ENCODE assay signal across 10 mouse cellular contexts in the genomic region with DNA sequence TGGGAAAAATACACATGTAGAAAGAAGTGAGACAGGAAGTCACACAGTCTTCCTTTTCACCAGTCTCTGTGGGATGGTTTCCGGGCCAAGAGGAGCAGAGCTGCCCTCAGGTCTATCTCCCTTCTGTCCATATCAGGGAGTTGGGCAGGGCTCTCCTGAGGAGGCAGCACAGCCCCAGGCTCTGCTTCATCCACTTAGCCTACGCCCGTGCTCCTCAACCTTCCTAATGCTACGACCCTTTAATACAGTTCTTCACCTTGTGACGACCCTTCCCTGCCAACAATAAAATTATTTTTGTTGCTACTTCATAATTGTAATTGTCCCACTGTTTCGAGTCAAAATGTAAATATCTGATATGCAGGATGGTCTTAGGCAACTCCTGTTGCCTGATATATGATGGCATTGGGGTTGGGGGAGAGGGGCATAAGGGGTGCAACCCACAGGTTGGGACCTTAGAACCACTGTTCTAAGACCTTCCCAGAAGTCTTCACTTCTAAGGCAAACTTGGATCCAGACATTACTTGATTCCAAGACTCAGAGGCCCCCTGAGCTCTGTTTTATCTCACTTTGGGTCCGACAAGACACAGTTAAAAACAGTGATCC. TPM values are rescaled to one million over a fixed set of nuclear protein-coding genes. Genes with fewer than 3 reads are reported as not detected.
DNase-seq lines count a peak whose midpoint lies in the region; ATAC-seq and TF ChIP-seq lines count a peak whose summit lies in the region.
"Not testable (repeated sequence)": the region's sequence is repeated elsewhere in the genome, so short reads cannot be mapped to it uniquely, and the experiment has no call there.
"Had no signal": no experiment of that assay in that cellular context is flagged by ENCODE, and none has a peak within 500 bp of the region (broad histone marks: within the 10 kb centered on the region; RNA-seq: fewer than 3 reads in every experiment).

No protein-coding gene starts in this region.

- H3K4me2 ChIP-seq in hindbrain, embryonic 11.5 days (replicated peaks; ENCODE audit: low read depth, low read length); kidney, embryonic 15.5 days; lung, embryonic 14.5 days; neural tube, embryonic 11.5 days (ENCODE audit: low read depth): not testable (repeated sequence)

- H3K4me1 ChIP-seq in hindbrain, embryonic 11.5 days (replicated peaks; ENCODE audit: control insufficient read depth, insufficient read depth, low read length); kidney, embryonic 15.5 days; lung, embryonic 14.5 days (ENCODE audit: insufficient read depth); neural tube, embryonic 11.5 days (ENCODE audit: control insufficient read depth, insufficient read depth, low read length); thymus, adult 2 months (replicated peaks; ENCODE audit: control insufficient read depth, insufficient read depth, low read length): not testable (repeated sequence)

- peak; percentile 25 for DNase-seq in adrenal gland, postnatal 25 days
- peak; percentile 35 for DNase-seq in gastrocnemius, postnatal 10 days
- not testable (repeated sequence) for DNase-seq in hindbrain, embryonic 11.5 days (ENCODE audit: low spot score); lung, embryonic 14.5 days; neural tube, embryonic 11.5 days (ENCODE audit: low spot score)
- peak; percentile 19 for DNase-seq in thymus, adult 2 months

- H3K36me3 ChIP-seq in hindbrain, embryonic 11.5 days (ENCODE audit: control insufficient read depth, insufficient read depth, low read length); kidney, embryonic 15.5 days; lung, embryonic 14.5 days (ENCODE audit: insufficient read depth); neural tube, embryonic 11.5 days (ENCODE audit: control insufficient read depth, insufficient read depth, low read length); thymus, adult 2 months (ENCODE audit: control insufficient read depth, insufficient read depth, low read length): not testable (repeated sequence)

- ATAC-seq in hindbrain, embryonic 11.5 days (ENCODE audit: low FRiP score), result peak; percentile 75
- 0 out of 2 replicates have a peak, but pooled peaks have one; percentile 67 for ATAC-seq in kidney, embryonic 15.5 days (replicated peaks; ENCODE audit: low FRiP score)
- ATAC-seq in lung, embryonic 14.5 days (ENCODE audit: insufficient read depth), result peak; percentile 52
- ATAC-seq in neural tube, embryonic 11.5 days (ENCODE audit: insufficient read depth, low FRiP score, low TSS enrichment), result 0 out of 2 replicates have a peak, but pooled peaks have one; percentile 61

- H3K4me3 ChIP-seq in hindbrain, embryonic 11.5 days (ENCODE audit: low read depth, low read length); kidney, embryonic 15.5 days (replicated peaks); lung, embryonic 14.5 days (ENCODE audit: low read depth, low read length); neural tube, embryonic 11.5 days (ENCODE audit: low read depth, low read length); thymus, adult 2 months (ENCODE audit: control insufficient read depth, insufficient read depth, low read length): not testable (repeated sequence)

- H3K9me3 ChIP-seq in hindbrain, embryonic 11.5 days (ENCODE audit: control insufficient read depth, low read length); kidney, embryonic 15.5 days (replicated peaks); lung, embryonic 14.5 days (ENCODE audit: low read depth, low read length); neural tube, embryonic 11.5 days (ENCODE audit: control insufficient read depth, low read length): not testable (repeated sequence)

- not testable (repeated sequence) for TF ChIP-seq CTCF in lung, embryonic 14.5 days (IDR thresholded peaks at IDR 0.05; ENCODE audit: low read depth); thymus, adult 2 months (IDR thresholded peaks at IDR 0.05; ENCODE audit: borderline replicate concordance, control insufficient read depth, extremely low read depth, insufficient read depth, low read length, poor library complexity)

- H3K27me3 ChIP-seq in hindbrain, embryonic 11.5 days (ENCODE audit: control insufficient read depth, insufficient read depth, low read length); kidney, embryonic 15.5 days; lung, embryonic 14.5 days (ENCODE audit: insufficient read depth, low read length); neural tube, embryonic 11.5 days (ENCODE audit: control insufficient read depth, insufficient read depth, low read length); thymus, adult 2 months (ENCODE audit: control insufficient read depth, insufficient read depth, low read length): not testable (repeated sequence)

- H3K27ac ChIP-seq in hindbrain, embryonic 11.5 days (ENCODE audit: low read depth, low read length); kidney, embryonic 15.5 days; lung, embryonic 14.5 days (ENCODE audit: low read depth); neural tube, embryonic 11.5 days (ENCODE audit: low read depth, low read length); thymus, adult 2 months (ENCODE audit: control insufficient read depth, insufficient read depth, low read length): not testable (repeated sequence)

- 77% methylated on average over 7 of the region's 7 CpGs for WGBS in hindbrain, embryonic 11.5 days
- 85% methylated on average over 7 of the region's 7 CpGs for WGBS in kidney, embryonic 15.5 days
- WGBS in lung, embryonic 14.5 days, result 80% methylated on average over 6 of the region's 7 CpGs
- 88% methylated on average over 6 of the region's 7 CpGs for WGBS in neural tube, embryonic 11.5 days
- WGBS in thymus, adult 2 months, result 83% methylated on average over 7 of the region's 7 CpGs

- H3K9ac ChIP-seq in hindbrain, embryonic 11.5 days (ENCODE audit: low read depth, low read length); kidney, embryonic 15.5 days; lung, embryonic 14.5 days; neural tube, embryonic 11.5 days (ENCODE audit: low read length): not testable (repeated sequence)

- not testable (repeated sequence) for TF ChIP-seq POLR2A in thymus, adult 2 months (IDR thresholded peaks at IDR 0.05; ENCODE audit: control insufficient read depth, extremely low read depth, insufficient read depth, low read length, poor library complexity)

RNA-seq across cellular contexts. Expression of gene 4930467E23Rik, which starts 16.0 kb away (rescaled TPM):
- 0.67 TPM in 1 of 2 replicates, not detected in the other for total RNA-seq in adrenal gland, postnatal 25 days (2021)
- total RNA-seq in gastrocnemius, postnatal 10 days (2021), result under 1 TPM; 0.12 to 0.65 TPM
- polyA plus RNA-seq in hindbrain, embryonic 11.5 days (2014; fragmentation: Nextera tagmentation; extraction: Ambion mirVana), result 0.06 TPM in 1 of 2 replicates, not detected in the other
- polyA plus RNA-seq in kidney, embryonic 15.5 days (2015; fragmentation: Nextera tagmentation; extraction: Ambion mirVana), result 0.06 TPM in 1 of 2 replicates, not detected in the other
- 0.14 TPM in 1 of 2 replicates, not detected in the other for polyA plus RNA-seq in lung, embryonic 14.5 days (2014; fragmentation: Nextera tagmentation; extraction: Ambion mirVana)
- not detected in 2 replicates for polyA plus RNA-seq in neural tube, embryonic 11.5 days (2014; fragmentation: Nextera tagmentation; extraction: Ambion mirVana)
- not detected in 2 replicates for polyA plus RNA-seq in thymus, adult 2 months (2012; rRNA removed)
- total RNA-seq: layer of hippocampus, postnatal 10 days had no signal
- polyA plus RNA-seq: spleen, adult 2 months; thymus, postnatal 0 days had no signal
